Mouse (Mus musculus) limb, embryonic 15.5 days (tissue): ENCODE measurements around the gene Pak6. TPM values are rescaled to one million over a fixed set of nuclear protein-coding genes. Genes with fewer than 3 reads are reported as not detected.

ENCODE experiments used
- ATAC-seq: fragments of 200-750 bp; cut with Nextera tagmentation; 2 replicates; pipeline ENCODE4 v1.8.0; 2017; ENCODE audit warnings: low read depth, moderate TSS enrichment; ENCODE audit not compliant: insufficient number of reproducible peaks, low FRiP score, low TSS enrichment
- H3K27ac ChIP-seq: fragments of 300-500 bp; sonication (generic); 2 replicates; pipeline ENCODE4 v1.5.1; 2015; ENCODE audit warnings: moderate library complexity, mild to moderate bottlenecking, inconsistent platforms
- H3K27me3 ChIP-seq: fragments of 300-500 bp; sonication (generic); 2 replicates; pipeline ENCODE4 v1.6.1; 2015; ENCODE audit warnings: inconsistent platforms
- H3K36me3 ChIP-seq: fragments of 300-500 bp; sonication (generic); 2 replicates; pipeline ENCODE4 v1.6.1; 2015; ENCODE audit warnings: inconsistent platforms
- H3K4me1 ChIP-seq: fragments of 300-500 bp; sonication (generic); 2 replicates; pipeline ENCODE4 v1.6.1; 2015; ENCODE audit warnings: inconsistent platforms
- H3K4me2 ChIP-seq: fragments of 300-500 bp; sonication (generic); 2 replicates; pipeline ENCODE4 v1.6.1; 2015; ENCODE audit warnings: mild to moderate bottlenecking, inconsistent platforms
- H3K4me3 ChIP-seq: fragments of 300-500 bp; sonication (generic); 2 replicates; pipeline ENCODE4 v1.5.1; 2015; ENCODE audit warnings: mild to moderate bottlenecking, inconsistent platforms
- H3K9ac ChIP-seq: fragments of 300-500 bp; sonication (generic); 2 replicates; pipeline ENCODE4 v1.6.1; 2015; ENCODE audit warnings: inconsistent platforms
- H3K9me3 ChIP-seq: fragments of 300-500 bp; sonication (generic); 2 replicates; pipeline ENCODE4 v1.6.1; 2016; ENCODE audit warnings: inconsistent platforms
- WGBS: fragments of 180-500 bp; shearing (Covaris S2); methylation state at CpG from one replicate; pipeline ENCODE4 v1.1.7; 2015; 5-methylcytosine and 5-hydroxymethylcytosine counted together
- polyA plus RNA-seq: library from polyadenylated mRNA; unstranded; fragments of >200 nt; fragmentation: Nextera tagmentation; extraction: Ambion mirVana; gene quantifications from 2 replicates; pipeline ENCODE4 v1.2.1, GENCODE M21; 2015

Gene Pak6
- polyA plus RNA-seq, 1 experiment from 2014 or later, result 8.6 TPM

GRCm38 (mm10) chr2:118667181-118667580 lies 4.1 kb downstream of the Pak6 start:
- no peak overlapping the region for H3K4me2 ChIP-seq
- no peaks in the 10 kb centered on the region for H3K36me3 ChIP-seq
- ATAC-seq, result no peak
- H3K4me3 ChIP-seq, result no peak overlapping the region
- no peak overlapping the region for H3K27ac ChIP-seq
- WGBS, result 80% methylated on average over 5 of the region's 5 CpGs
- H3K9me3 ChIP-seq, result no peaks in the 10 kb centered on the region
- H3K4me1 ChIP-seq, result peaks cover 35% of the 10 kb centered on the region
- H3K27me3 ChIP-seq, result peaks cover 8% of the 10 kb centered on the region; the same call in 1 of the 2 replicates
- no peak overlapping the region for H3K9ac ChIP-seq

GRCm38 (mm10) chr2:118669245-118669644 lies 6.1 kb downstream of the Pak6 start:
- Histone ChIP-seq H3K4me3 (no peak overlapping the region), H3K4me2 (no peak overlapping the region), H3K27ac (0 out of 2 replicates have a peak overlapping the region, but pooled peaks have one; percentile 2), H3K36me3 (no peaks in the 10 kb centered on the region), H3K9ac (no peak overlapping the region), H3K9me3 (no peaks in the 10 kb centered on the region), H3K27me3 (peaks cover 22% of the 10 kb centered on the region), H3K4me1 (peaks cover 17% of the 10 kb centered on the region)
- 37% methylated on average over 6 of the region's 6 CpGs for WGBS
- no peak for ATAC-seq

GRCm38 (mm10) chr2:118669785-118670184 lies 6.7 kb downstream of the Pak6 start:
- ATAC-seq, result no peak
- no peaks in the 10 kb centered on the region for H3K36me3 ChIP-seq
- no peak overlapping the region for H3K4me2 ChIP-seq
- H3K4me3 ChIP-seq, result no peak overlapping the region
- H3K27me3 ChIP-seq, result peaks cover 25% of the 10 kb centered on the region
- 18% methylated on average over 2 of the region's 2 CpGs for WGBS
- no peak overlapping the region for H3K9ac ChIP-seq
- no peaks in the 10 kb centered on the region for H3K9me3 ChIP-seq
- peaks cover 14% of the 10 kb centered on the region for H3K4me1 ChIP-seq
- no peak overlapping the region for H3K27ac ChIP-seq

- Histone ChIP-seq H3K9ac (no peak overlapping the region), H3K27ac (no peak overlapping the region), H3K4me1 (peaks cover 15% of the 10 kb centered on the region), H3K4me3 (no peak overlapping the region), H3K36me3 (no peaks in the 10 kb centered on the region), H3K27me3 (peaks cover 43% of the 10 kb centered on the region), H3K9me3 (no peaks in the 10 kb centered on the region), H3K4me2 (no peak overlapping the region)
- 32% methylated on average over 1 of the region's 1 CpGs for WGBS
- ATAC-seq, result no peak
Measured at GRCm38 (mm10) chr2:118671728-118672127, 8.6 kb downstream of the Pak6 start.

- Histone ChIP-seq H3K4me3 (no peak overlapping the region), H3K9me3 (no peaks in the 10 kb centered on the region), H3K4me2 (no peak overlapping the region), H3K27me3 (peaks cover 65% of the 10 kb centered on the region), H3K4me1 (peaks cover 24% of the 10 kb centered on the region), H3K27ac (no peak overlapping the region), H3K36me3 (no peaks in the 10 kb centered on the region), H3K9ac (no peak overlapping the region)
- ATAC-seq, result no peak
- WGBS, result 19% methylated on average over 15 of the region's 15 CpGs
Measured at GRCm38 (mm10) chr2:118673686-118674465, 10.8 kb downstream of the Pak6 start.

GRCm38 (mm10) chr2:118674500-118674899 lies 11.4 kb downstream of the Pak6 start:
- Histone ChIP-seq H3K9ac (no peak overlapping the region), H3K4me2 (no peak overlapping the region), H3K9me3 (no peaks in the 10 kb centered on the region), H3K27me3 (peaks cover 71% of the 10 kb centered on the region), H3K36me3 (no peaks in the 10 kb centered on the region), H3K27ac (no peak overlapping the region), H3K4me1 (peaks cover 17% of the 10 kb centered on the region), H3K4me3 (no peak overlapping the region)
- 11% methylated on average over 7 of the region's 7 CpGs for WGBS
- no peak for ATAC-seq

- H3K4me3 ChIP-seq, result peak overlapping the region; percentile 54
- H3K27me3 ChIP-seq, result peaks cover 76% of the 10 kb centered on the region
- peaks cover 13% of the 10 kb centered on the region for H3K4me1 ChIP-seq
- H3K4me2 ChIP-seq, result peak overlapping the region; percentile 96
- H3K36me3 ChIP-seq, result no peaks in the 10 kb centered on the region
- peak overlapping the region; percentile 41; the same call in 1 of the 2 replicates for H3K9ac ChIP-seq
- no peak for ATAC-seq
- WGBS, result under 1% methylated on average over 89 of the region's 89 CpGs
- no peak overlapping the region; the same call in 1 of the 2 replicates for H3K27ac ChIP-seq
- no peaks in the 10 kb centered on the region for H3K9me3 ChIP-seq
Measured at GRCm38 (mm10) chr2:118676839-118677741, 14.0 kb downstream of the Pak6 start.

- ATAC-seq, result no peak
- Histone ChIP-seq H3K9ac (no peak overlapping the region), H3K4me3 (peak overlapping the region; percentile 54), H3K4me2 (peak overlapping the region; percentile 96), H3K4me1 (peaks cover 13% of the 10 kb centered on the region), H3K9me3 (no peaks in the 10 kb centered on the region), H3K27me3 (peaks cover 71% of the 10 kb centered on the region), H3K27ac (no peak overlapping the region), H3K36me3 (no peaks in the 10 kb centered on the region)
- 14% methylated on average over 4 of the region's 4 CpGs for WGBS
Measured at GRCm38 (mm10) chr2:118677817-118678216, 14.7 kb downstream of the Pak6 start.

- no peak for ATAC-seq
- Histone ChIP-seq H3K4me1 (peaks cover 13% of the 10 kb centered on the region), H3K4me2 (no peak overlapping the region), H3K36me3 (no peaks in the 10 kb centered on the region), H3K9ac (no peak overlapping the region), H3K4me3 (no peak overlapping the region), H3K27me3 (peaks cover 53% of the 10 kb centered on the region), H3K27ac (no peak overlapping the region), H3K9me3 (no peaks in the 10 kb centered on the region)
- 81% methylated on average over 3 of the region's 3 CpGs for WGBS
Measured at GRCm38 (mm10) chr2:118679577-118679976, 16.5 kb downstream of the Pak6 start.

- Histone ChIP-seq H3K27ac (no peak overlapping the region), H3K4me1 (peaks cover 13% of the 10 kb centered on the region), H3K4me2 (no peak overlapping the region), H3K9ac (no peak overlapping the region), H3K9me3 (no peaks in the 10 kb centered on the region), H3K36me3 (no peaks in the 10 kb centered on the region), H3K27me3 (peaks cover 41% of the 10 kb centered on the region), H3K4me3 (no peak overlapping the region)
- WGBS, result 91% methylated on average over 6 of the region's 6 CpGs
- ATAC-seq, result no peak
Measured at GRCm38 (mm10) chr2:118680926-118681325, 17.8 kb downstream of the Pak6 start.

GRCm38 (mm10) chr2:118682544-118683260 lies 19.6 kb downstream of the Pak6 start:
- Histone ChIP-seq H3K4me1 (no peaks in the 10 kb centered on the region), H3K9me3 (no peaks in the 10 kb centered on the region), H3K36me3 (no peaks in the 10 kb centered on the region), H3K4me3 (no peak overlapping the region), H3K9ac (no peak overlapping the region), H3K27ac (no peak overlapping the region), H3K4me2 (no peak overlapping the region), H3K27me3 (peaks cover 23% of the 10 kb centered on the region)
- 0 out of 2 replicates have a peak, but pooled peaks have one; percentile 52 for ATAC-seq
- WGBS, result 33% methylated on average over 8 of the region's 8 CpGs
